Mouse (Mus musculus) ES-Bruce4 (cell line): ENCODE results near the gene Zfp217.

Experiments used
- CTCF ChIP-seq: IDR thresholded peaks from one replicate; pipeline ENCODE4 v1.8.1; 2011; ENCODE audit warnings: low read depth, low read length
- EP300 ChIP-seq: IDR thresholded peaks from 2 replicates; pipeline ENCODE4 v1.6.1; 2011; ENCODE audit warnings: low read depth, low read length; ENCODE audit not compliant: insufficient read depth

- TF ChIP-seq CTCF: no peak
- TF ChIP-seq EP300: no peak
These were observed 16.9 kb downstream of the Zfp217 start for GRCm38 (mm10) chr2:170130780-170131645.
